Mouse (Mus musculus) kidney, postnatal 14 days (tissue): ENCODE measurements around the gene Zfand6.

Source experiments
- DNase-seq: peaks from one replicate; pipeline ENCODE4 v3.0.0; 2022; ENCODE audit warnings: mixed read lengths

The Zfand6 gene

DNA sequence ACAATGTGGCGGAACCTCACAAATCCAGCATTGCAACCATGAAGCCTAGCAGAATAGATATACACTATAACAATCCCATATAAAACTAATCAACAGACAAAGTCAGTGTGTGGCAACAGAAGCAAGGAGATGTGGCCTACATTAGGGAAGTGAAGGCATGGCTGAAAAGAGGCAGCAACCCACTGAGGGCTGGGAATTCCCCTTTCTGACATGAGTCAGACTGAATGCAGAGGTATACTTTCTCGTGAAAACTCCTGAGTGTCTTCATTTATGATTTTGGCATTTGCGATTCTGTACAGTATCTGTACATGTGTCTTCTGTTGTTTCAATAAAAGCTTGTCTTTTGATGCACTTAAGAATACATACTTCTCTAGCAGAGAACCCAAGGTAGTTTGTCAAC, 98.4 kb downstream of the Zfand6 start:
- DNase-seq = no peak

DNA sequence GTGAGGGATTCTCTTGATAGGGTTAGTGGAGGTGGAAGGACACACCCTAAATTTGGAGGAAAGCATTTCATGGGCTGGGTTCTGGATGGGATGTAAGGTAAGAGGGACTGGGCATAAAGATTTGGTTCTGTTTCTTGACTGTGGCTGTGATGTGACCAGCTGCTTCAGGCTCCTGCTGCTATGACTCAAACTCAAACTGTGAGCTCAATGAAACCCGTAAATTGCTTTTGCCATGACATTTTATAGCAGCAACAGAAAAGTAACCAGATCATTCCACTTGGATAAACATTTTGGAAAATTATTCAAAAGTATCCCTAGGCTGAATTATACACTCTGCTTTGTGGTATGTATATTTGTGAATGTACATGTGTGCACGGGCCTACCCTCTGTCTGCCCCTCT, 99.1 kb downstream of the Zfand6 start:
- no peak for DNase-seq

DNA sequence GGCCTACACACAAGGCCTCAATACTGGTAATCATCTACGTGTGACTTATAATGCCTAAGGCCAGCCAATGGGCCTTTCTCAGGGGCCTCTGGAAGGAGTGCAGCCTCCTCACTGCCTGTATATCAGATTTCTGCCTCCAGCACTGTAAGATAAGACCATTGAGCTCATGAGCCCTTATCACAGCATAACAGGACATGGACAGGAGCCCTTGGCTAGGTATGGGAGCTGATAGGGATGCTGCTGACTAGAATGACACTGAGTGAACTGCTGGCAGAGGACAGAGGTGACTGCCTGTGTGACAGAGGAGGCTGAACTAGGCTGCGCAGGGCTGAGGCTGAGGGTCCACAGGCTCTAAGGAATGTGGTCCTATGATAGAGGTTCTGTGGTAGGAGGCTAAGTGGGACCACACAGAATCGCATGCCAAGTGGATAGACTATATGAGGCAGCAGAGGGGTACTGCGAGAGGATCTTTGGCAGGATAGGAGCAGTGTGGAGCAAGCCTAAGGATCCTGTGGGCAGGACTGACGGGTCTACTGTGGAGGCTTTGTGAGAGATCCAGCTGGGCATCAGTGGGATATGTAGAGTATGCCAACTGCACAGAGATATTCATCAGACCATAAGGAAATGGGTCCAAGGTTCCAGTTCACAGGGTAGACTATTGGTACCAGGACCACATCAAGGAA, 102.5 kb downstream of the Zfand6 start:
- DNase-seq = no peak

DNA sequence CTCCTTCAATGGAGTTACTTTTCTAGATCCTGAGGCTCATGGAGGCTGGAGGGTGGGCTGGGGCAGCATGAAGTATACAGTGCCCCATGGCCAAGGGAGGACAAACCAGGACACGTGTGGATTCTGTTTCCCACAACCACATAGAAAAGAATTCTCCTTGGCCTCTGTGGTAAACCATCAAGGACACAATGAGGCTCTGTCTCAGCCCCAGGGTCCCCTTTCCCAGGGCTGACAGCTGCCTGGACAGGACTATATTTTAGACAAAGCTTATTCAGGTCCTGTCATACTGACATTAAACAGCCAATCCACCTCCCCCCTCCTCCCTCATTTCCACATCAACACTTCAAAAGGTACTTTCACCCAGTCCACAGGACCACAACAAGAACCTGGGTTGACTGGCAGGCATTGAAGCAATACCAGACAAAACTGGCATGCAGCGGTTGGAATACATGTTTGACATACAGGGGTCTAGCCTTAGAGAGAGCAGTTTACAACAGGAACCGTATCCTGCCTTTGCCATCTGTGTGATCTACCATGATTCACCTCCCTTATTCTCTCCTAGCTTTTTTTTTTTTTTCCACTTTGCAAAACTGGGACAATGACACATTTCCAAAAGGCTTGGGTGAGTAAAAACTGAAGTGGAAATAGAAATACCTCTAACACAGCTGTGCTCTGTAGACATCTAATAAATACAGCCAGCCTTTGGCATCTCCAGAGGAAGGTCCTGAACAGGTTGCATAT, 103.2 kb downstream of the Zfand6 start:
- no peak for DNase-seq

DNA sequence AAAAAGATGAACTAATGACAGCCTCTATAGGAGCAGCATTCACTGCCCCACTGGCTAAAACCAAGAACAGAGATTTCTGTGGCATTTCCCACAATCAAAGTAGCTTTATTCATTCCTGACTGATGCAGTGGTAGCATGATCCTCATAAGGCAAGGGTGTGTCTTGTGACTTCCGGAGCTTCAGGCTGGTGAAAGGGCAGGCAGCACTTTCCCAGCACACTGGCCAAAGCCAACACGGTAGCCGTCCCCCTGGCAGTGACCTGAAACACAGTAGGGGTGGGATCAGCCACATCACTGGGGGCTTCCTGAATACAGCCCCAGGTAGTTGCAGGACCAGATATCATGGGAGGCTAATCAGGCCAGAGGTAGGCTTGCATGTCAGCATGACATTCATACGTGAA, 104.7 kb downstream of the Zfand6 start:
- DNase-seq = no peak

DNA sequence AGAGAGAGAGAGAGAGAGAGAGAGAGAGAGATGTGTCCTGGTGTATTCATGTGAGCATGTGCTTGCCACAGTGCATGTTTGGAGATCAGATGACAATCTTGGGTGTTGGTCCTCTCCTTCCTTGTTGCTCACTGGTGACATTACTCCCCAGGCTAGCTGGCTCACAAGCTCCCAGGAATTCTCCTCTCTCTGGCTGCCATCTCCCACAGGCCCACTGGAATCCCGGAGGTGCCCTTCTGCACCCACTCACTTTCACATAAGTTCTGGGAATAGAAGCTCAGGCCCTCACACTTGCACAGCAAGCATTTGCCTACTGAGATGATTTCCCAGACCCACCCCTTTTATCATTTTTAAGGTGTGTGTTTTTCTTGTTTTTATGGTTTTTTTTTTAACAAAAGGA, 110.0 kb downstream of the Zfand6 start:
- no peak for DNase-seq

DNA sequence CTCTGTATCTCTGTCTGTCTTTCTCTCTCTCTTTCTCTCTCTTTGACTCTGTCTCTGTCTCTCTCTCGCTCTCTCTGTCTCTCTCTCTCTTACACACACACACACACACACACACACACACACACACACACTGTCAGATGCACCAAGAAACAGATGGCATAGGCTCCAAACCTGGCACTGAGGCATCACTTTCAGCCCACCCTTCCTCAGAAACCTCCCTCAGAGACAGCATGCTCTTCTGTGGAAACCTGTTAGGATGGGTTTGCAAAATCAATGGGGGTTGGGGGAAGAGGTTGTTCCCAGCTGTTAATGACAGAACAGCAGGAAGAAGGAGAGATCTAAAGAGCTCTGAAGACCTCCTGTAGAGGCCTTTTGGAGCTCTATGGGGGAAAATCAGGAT, 110.9 kb downstream of the Zfand6 start:
- no peak for DNase-seq

DNA sequence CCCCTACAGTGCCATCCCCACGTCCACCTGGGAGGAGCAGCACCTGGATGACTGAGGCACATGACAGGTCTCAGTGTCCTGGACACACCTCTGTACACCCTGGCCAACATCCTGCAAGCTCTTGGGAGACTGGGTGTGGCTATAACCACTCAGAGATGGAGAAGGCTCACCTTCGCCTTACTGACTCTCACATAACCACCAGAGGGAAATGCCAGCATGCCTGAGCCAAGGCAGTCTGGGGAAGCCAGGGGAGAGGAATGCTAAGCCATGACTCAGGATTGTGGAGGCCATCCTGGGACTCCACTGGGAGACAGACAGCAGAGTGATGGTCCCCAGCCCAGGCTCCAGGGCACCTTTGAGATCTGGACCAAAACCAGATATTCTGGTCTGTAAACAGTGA, 112.7 kb downstream of the Zfand6 start:
- no peak for DNase-seq

DNA sequence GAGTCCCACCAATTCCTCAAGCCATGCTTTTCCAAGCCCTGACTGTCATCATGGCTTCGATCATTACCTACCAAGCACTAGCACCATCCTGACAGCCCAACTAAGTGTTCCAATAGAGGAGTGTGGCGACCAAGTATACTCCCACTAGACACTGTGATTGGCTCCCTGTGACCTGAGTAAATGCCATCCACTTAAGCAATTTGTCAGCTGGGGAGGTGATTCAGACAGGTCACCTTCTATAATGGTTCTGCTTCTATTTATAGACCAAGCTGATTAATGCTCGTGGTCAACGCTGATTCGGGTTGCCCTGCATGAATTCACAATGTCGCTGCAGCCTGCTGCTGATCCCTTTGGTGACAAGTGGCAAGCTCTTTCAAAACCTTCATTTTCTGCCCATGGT, 123.6 kb downstream of the Zfand6 start:
- no peak for DNase-seq

DNA sequence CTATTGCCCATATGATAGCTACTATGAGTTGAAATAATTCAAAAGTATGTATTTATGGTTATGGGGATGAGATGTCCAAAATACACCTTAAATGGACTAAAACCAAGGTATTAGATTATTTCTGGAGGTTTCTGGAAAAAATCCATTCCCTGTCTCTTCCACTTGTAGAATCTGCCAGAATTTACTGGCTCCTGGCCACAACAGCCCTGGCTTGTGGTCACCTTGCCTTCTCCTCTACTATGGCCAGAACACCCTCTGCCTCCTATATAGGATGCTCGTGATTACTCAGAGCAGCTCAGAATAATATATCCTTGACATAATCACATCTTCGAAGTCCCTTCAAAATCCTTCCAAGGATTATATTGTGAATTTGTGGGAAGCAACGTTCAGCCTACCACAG, 125.5 kb downstream of the Zfand6 start:
- no peak for DNase-seq
